Mouse (Mus musculus): ENCODE results near the gene Fads3.

Gene Fads3

DNA sequence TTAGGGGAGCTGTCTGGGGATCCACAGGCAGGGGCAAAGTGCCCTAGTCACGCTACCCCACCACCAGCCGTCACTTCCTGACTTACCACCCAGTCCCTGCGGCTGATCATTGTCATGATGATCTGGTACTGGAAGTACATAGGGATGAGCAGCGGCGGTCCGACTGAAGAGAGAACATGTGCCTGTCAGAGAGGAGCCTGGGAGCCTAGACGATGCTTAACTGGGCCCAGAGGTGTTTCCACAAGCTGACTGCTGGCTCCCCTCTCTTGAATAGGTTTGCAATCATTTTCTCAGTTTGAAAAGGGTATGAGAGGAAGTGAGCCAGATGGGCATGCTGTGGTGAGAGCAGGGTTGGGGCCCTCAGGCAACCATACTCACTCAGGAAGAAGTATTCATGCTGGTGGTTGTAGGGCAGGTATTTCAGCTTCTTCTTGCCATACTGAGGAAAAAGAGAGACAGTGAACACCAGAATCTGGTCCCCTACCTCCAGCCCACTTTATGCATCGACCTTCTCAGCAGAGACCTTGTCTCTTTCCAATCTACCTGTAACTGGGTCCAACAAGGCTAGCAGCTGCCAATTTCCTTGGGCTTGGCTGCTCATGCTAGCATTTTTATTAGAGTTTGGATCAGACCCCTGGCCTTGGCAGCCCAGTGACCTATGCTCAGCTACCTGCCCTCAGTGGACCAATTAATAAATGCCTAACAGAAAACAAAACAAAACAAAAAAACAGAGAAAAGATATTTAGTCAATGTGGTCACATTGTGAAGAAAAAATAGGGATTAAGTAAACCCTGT, 29.0 kb downstream of the Fads3 start:
- DNase-seq, result no peak

- DNase-seq, result no peak
Observed at GRCm38 (mm10) chr19:10071166-10071565, 29.8 kb downstream of the Fads3 start.

DNA sequence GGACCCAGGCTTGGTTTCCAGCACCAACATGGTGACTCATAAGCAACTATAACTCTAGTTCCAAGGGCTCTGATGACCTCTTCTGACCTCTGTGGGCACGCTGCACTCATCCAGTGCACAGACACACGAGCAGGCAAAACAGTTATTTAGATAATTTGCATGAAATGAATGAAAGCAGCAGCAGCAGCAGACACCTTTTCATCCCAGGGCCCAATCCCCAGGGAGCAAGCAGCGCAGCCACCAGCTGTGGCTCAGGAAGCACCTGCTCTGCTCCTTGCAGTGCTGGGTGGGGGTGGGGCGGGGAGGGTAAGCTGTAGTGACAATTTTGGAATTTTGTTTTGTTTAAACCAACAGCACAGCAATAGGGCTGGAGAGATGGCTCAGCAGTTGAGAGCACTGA, 30.5 kb downstream of the Fads3 start:
- DNase-seq, result no peak

GRCm38 (mm10) chr19:10073145-10073544, 31.8 kb downstream of the Fads3 start:
- DNase-seq, result no peak

- no peak for DNase-seq
Observed at GRCm38 (mm10) chr19:10078392-10078791, 37.0 kb downstream of the Fads3 start.

DNA sequence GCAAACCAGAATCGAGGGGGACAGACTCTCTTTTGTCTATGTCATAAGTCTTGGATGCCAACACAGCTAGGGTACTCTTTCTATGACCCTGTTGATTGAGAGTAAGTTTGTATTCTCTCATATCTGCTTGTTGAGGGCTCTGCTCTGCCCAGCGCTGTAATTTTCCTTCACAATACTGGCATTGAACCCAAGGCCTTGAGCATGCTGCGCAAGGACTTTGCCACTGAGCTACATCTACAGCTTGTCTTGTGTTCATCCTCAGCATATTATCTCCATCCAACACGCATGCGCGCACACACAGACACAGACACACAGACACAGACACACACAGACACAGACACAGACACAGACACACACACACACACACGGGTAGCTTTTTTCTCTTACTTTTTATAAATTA, 39.0 kb downstream of the Fads3 start:
- DNase-seq, result no peak

GRCm38 (mm10) chr19:10082105-10082504, 40.7 kb downstream of the Fads3 start:
- no peak for DNase-seq

- no peak for DNase-seq
Observed at GRCm38 (mm10) chr19:10085454-10085853, 44.1 kb downstream of the Fads3 start.

GRCm38 (mm10) chr19:10086976-10087375, 45.6 kb downstream of the Fads3 start:
- no peak for DNase-seq

DNA sequence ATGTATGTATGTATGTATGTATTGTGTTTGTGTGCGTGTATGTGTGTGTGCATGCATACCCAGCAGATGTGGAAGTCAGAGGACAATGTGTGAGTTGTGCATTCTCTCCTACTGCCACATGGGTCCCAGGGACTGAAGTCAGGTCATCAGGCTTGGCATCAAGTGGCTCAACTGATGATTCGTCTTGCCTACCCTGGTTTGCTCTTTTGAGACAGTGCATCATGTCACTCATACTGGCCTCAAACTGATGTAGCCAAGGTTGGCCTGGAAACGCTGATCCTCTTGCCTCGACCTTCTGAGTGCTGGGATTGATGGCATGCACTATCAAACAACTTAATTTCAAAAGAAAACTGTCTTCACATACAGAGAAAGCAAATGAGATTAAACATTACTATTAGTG, 52.5 kb downstream of the Fads3 start:
- no peak for DNase-seq

- DNase-seq, result no peak
Observed at GRCm38 (mm10) chr19:10094695-10095094, 53.3 kb downstream of the Fads3 start.

GRCm38 (mm10) chr19:10096371-10096876, 55.1 kb downstream of the Fads3 start:
- no peak for DNase-seq

GRCm38 (mm10) chr19:10097826-10098225, 56.5 kb downstream of the Fads3 start:
- DNase-seq, result no peak

DNA sequence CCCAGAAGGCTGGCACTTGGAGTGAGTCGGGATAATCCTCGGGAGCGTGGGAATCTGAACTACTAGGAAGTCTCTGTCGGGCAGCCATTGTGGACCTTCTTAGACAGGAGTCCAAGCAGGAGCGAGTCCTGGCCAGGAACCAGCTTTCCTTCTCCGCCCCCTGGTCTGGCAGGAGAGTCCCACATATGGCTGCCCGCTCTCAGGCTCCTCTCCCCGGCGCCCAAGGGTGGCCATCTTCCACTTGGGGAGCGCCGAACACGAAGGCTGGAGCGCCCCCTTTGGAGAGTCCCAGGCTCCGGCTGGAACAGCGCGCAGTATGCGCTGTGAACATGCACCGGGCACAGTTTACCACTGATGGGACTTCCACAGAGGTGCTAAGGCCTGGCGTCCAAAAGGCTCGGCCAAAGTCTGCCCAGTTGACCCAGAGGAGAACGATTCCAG, 59.3 kb downstream of the Fads3 start:
- DNase-seq, result peak; percentile 84 to 86

DNA sequence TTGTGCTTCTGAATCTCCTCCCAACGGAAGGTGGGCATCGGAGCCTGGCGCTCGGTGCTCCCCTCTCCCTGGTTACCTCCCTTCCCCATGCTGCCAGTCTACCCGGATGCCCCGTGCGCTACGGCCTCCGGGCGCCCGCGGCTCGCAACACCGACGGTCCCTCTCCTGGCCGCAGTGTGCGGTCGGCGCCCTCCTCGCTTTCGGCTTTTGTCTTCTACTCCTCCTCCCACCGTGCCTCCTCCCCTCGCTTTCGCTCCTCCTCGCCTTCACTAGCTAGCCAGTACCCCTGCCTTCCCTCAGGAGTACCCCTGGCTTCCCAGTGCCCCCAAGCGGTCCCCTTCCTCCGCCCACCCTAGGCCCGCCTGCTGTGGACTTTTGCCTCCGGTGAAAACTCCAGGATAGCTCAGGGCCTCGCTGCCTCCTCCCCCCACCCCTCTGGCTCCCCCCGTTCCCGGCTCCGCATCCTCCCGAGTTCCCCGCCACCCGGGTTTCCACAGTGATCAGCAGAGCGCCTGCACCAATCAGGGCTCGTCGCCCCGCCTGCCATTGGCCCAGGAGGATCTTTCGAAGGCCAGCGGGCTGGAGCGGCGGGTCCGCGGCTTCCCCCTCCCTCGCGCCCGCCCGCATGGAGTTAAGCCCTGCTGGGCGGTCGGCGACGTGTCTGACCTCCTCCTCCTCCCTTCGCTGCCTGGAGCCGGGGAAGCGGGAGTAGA, 60.1 kb downstream of the Fads3 start, which contains the start of gene Fads2:
TSS of gene Fads2 (minus strand) at position 406 of the 713 bp plus-strand sequence.
- peak; percentile 86 to 87 for DNase-seq

DNA sequence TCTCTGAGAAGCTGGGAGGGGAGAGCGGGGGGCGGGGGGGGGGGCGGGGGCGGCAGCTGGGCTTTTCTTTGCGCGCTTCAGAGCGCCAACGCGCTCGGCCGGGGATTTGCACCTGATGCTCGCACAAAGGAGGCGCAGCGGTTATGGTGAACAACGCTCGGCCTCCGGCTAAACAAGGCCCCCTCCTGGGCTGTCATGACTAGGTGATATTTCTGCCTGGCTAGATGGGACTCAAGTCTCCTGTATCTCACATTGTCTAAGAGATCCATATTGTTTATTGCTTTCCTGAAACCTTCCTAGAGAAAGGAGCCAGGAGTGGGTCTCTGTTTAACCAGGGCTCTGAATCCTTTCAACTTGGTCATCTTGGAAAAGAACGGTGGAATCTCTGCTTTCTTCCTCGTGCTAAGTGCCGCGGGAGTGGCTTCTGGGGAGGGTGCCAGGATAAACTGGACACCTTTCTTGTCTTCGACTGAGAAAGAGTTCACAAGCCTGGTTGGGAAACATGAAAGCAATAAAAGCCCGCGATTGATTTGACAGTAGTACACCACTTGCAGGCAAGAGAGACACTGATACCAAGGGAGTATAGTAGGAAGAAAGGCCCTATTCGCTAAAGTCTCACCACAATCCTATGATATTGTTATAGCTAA, 60.8 kb downstream of the Fads3 start:
- DNase-seq, result peak in 1 of 2 experiments; percentile 19

- no peak for DNase-seq
Observed at GRCm38 (mm10) chr19:10104234-10104633, 62.9 kb downstream of the Fads3 start.

- no peak for DNase-seq
Observed at GRCm38 (mm10) chr19:10105034-10105493, 63.7 kb downstream of the Fads3 start.

DNA sequence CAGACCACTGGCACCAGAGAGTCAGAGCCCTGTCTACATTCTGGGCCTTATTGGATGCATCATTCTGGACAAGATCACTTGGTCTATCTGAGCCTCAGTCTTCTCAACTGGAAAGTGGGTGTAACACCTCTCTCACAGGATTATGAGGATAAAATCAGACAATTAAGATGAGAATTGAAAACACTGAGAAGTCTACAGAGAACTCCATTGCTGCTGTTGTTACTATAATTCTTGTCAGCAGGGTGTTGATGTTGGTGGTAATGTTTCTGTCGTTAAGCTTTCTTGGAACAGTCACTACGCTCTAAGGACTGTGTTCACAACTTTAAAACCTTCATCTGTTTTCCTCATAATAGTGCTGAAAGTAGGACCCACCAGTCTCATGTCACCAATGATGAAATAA, 65.3 kb downstream of the Fads3 start:
- no peak for DNase-seq

DNA sequence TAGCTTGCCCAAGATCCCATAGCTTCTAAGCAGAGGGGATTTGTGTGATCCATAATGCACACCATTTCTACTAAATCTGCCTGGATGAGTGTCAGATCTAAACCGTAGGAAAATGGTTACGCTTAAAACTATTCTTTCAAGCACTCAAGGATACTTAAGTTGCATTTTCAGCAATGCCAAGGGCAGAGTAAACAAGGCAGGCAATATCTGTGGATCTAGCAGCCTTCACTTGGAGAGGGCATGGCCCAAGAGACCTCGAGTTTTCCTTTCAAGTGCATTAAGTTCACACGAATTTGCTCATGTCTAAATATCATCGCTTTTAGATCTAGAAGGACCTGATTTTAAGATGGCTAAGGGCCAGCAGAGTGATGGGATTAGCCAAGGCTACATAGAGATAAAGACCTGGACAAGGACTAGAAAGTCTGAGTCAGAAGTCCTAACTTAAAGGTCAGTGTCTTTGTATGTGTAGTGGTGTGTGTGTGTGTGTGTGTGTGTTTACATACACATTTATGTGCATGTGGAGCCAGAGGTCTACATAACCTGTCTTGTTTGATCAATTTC, 65.8 kb downstream of the Fads3 start:
- DNase-seq, result no peak

DNA sequence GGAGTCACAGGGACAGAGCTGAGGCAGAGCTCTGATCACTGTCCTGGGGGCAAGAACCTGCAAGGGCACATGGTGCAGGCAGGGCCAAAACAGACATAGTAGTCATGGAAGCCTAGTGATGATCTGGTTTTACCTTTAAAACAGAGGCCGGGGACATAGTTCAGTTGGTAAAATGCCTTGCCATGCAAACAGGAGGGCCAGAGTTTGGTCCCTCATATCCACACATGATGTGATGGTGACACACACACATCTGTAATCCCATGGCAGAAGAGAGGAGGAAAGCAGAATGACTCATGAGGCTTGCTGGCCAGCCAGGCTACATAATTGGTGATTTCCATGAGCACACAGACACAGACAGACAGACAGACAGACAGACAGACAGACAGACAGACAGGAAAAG, 66.8 kb downstream of the Fads3 start:
- no peak for DNase-seq

- DNase-seq, result no peak
Observed at GRCm38 (mm10) chr19:10108666-10109065, 67.3 kb downstream of the Fads3 start.
